Mouse (Mus musculus): ENCODE measurements around the gene Pdcl2.

GRCm38 (mm10) chr5:76308206-76308605 lies 22.8 kb downstream of the Pdcl2 start:
- TF ChIP-seq CTCF (IDR thresholded peaks at IDR 0.05; ENCODE audit: borderline replicate concordance, insufficient read depth, low read depth, low read length) (no peak), POLR2A (IDR thresholded peaks at IDR 0.05; ENCODE audit: borderline replicate concordance, insufficient read depth, low read length) (no peak)
